Mouse (Mus musculus) limb, embryonic 10.5 days (tissue): ENCODE measurements around the gene Pde6c. TPM values are rescaled to one million over a fixed set of nuclear protein-coding genes. Genes with fewer than 3 reads are reported as not detected.

ENCODE experiments used
- DNase-seq: peaks from one replicate; pipeline ENCODE4 v3.0.0-alpha.2; 2017; ENCODE audit warnings: low spot score
- H3K27ac ChIP-seq: fragments of 300-500 bp; sonication (generic); 2 replicates; pipeline ENCODE4 v1.5.1; 2016; ENCODE audit warnings: mild to moderate bottlenecking
- H3K27me3 ChIP-seq: fragments of 300-500 bp; sonication (generic); 2 replicates; pipeline ENCODE4 v1.6.1; 2016; ENCODE audit warnings: low read depth, mild to moderate bottlenecking; ENCODE audit not compliant: poor library complexity, severe bottlenecking
- H3K36me3 ChIP-seq: fragments of 300-500 bp; sonication (generic); 2 replicates; pipeline ENCODE4 v1.6.1; 2016; ENCODE audit warnings: mild to moderate bottlenecking, moderate library complexity
- H3K4me1 ChIP-seq: fragments of 300-500 bp; sonication (generic); 2 replicates; pipeline ENCODE4 v1.6.1; 2016
- H3K4me3 ChIP-seq: fragments of 300-500 bp; sonication (generic); 2 replicates; pipeline ENCODE4 v1.5.1; 2016; ENCODE audit warnings: mild to moderate bottlenecking, moderate library complexity
- H3K9me3 ChIP-seq: fragments of 300-500 bp; sonication (generic); replicated peaks from 2 replicates; pipeline ENCODE4 v1.6.1; 2016; ENCODE audit warnings: mild to moderate bottlenecking
- WGBS: fragments of 180-500 bp; shearing (Covaris S2); methylation state at CpG from one replicate; pipeline ENCODE4 v1.1.7; 2016; 5-methylcytosine and 5-hydroxymethylcytosine counted together
- polyA plus RNA-seq: library from polyadenylated mRNA; unstranded; fragments of >200 nt; fragmentation: Nextera tagmentation; extraction: Ambion mirVana; gene quantifications from 2 replicates; pipeline ENCODE4 v1.2.1, GENCODE M21; 2016

Gene Pde6c
- polyA plus RNA-seq, 1 experiment from 2014 or later = not detected

GRCm38 (mm10) chr19:38114834-38115491, 17.6 kb upstream of the Pde6c start:
- Histone ChIP-seq H3K4me1 (peaks cover 7% of the 10 kb centered on the region; the same call in 1 of the 2 replicates), H3K27me3 (no peaks in the 10 kb centered on the region), H3K36me3 (no peaks in the 10 kb centered on the region), H3K27ac (no peak overlapping the region), H3K4me3 (no peak overlapping the region), H3K9me3 (no peaks in the 10 kb centered on the region)
- DNase-seq = no peak
- WGBS = 93% methylated on average over 7 of the region's 7 CpGs

GRCm38 (mm10) chr19:38120123-38120760, 12.3 kb upstream of the Pde6c start:
- H3K36me3 ChIP-seq = no peaks in the 10 kb centered on the region
- no peak for DNase-seq
- peaks cover 15% of the 10 kb centered on the region; the same call in 1 of the 2 replicates for H3K4me1 ChIP-seq
- H3K9me3 ChIP-seq = no peaks in the 10 kb centered on the region
- 90% methylated on average over 5 of the region's 5 CpGs for WGBS
- peaks cover 28% of the 10 kb centered on the region for H3K27me3 ChIP-seq
- H3K4me3 ChIP-seq = no peak overlapping the region
- H3K27ac ChIP-seq = no peak overlapping the region

GRCm38 (mm10) chr19:38123921-38124320, 8.7 kb upstream of the Pde6c start:
- 24% methylated on average over 9 of the region's 9 CpGs for WGBS
- no peak for DNase-seq
- Histone ChIP-seq H3K27me3 (peaks cover 43% of the 10 kb centered on the region), H3K36me3 (no peaks in the 10 kb centered on the region), H3K27ac (peak overlapping the region; percentile 87; the same call in 1 of the 2 replicates), H3K9me3 (no peaks in the 10 kb centered on the region), H3K4me1 (peaks cover 11% of the 10 kb centered on the region; the same call in 1 of the 2 replicates), H3K4me3 (peak overlapping the region; percentile 72)

- WGBS = 1% methylated on average over 64 of the region's 77 CpGs
- Histone ChIP-seq H3K9me3 (no peaks in the 10 kb centered on the region), H3K4me3 (peak overlapping the region; percentile 72), H3K27ac (peak overlapping the region; percentile 87), H3K27me3 (peaks cover 43% of the 10 kb centered on the region), H3K4me1 (peaks cover 11% of the 10 kb centered on the region; the same call in 1 of the 2 replicates), H3K36me3 (no peaks in the 10 kb centered on the region)
- peak; percentile 70 for DNase-seq
Observed at GRCm38 (mm10) chr19:38124401-38125218, 8.0 kb upstream of the Pde6c start.

GRCm38 (mm10) chr19:38125219-38125610, 7.4 kb upstream of the Pde6c start, which contains the start of gene Rbp4:
Rbp4 (minus strand) TSS chr19:38125281.
- no peak for DNase-seq
- Histone ChIP-seq H3K27me3 (peaks cover 43% of the 10 kb centered on the region), H3K4me1 (peaks cover 11% of the 10 kb centered on the region; the same call in 1 of the 2 replicates), H3K36me3 (no peaks in the 10 kb centered on the region), H3K27ac (peak within 1 kb of the TSS; percentile 87), H3K4me3 (peak within 1 kb of the TSS; percentile 72), H3K9me3 (no peaks in the 10 kb centered on the region)
- 71% methylated on average over 6 of the region's 6 CpGs for WGBS

GRCm38 (mm10) chr19:38126656-38127055, 5.9 kb upstream of the Pde6c start:
- no peaks in the 10 kb centered on the region for H3K9me3 ChIP-seq

GRCm38 (mm10) chr19:38133986-38134385, 1.4 kb downstream of the Pde6c start:
- no peak overlapping the region for H3K27ac ChIP-seq
- H3K27me3 ChIP-seq = no peaks in the 10 kb centered on the region
- H3K4me3 ChIP-seq = no peak overlapping the region
- peak; percentile 12 for DNase-seq
- WGBS = 72% methylated on average over 11 of the region's 11 CpGs
- H3K36me3 ChIP-seq = no peaks in the 10 kb centered on the region
- no peaks in the 10 kb centered on the region for H3K9me3 ChIP-seq
- H3K4me1 ChIP-seq = 0 out of 2 replicates have a peak, but pooled peaks cover 2% of the 10 kb centered on the region

More at GRCm38 (mm10) chr19:38126656-38127055, 5.9 kb upstream of the Pde6c start:
- DNase-seq = peak; percentile 24
- Histone ChIP-seq H3K36me3 (no peaks in the 10 kb centered on the region), H3K4me1 (peaks cover 11% of the 10 kb centered on the region; the same call in 1 of the 2 replicates), H3K4me3 (no peak overlapping the region), H3K27ac (no peak overlapping the region), H3K27me3 (peaks cover 43% of the 10 kb centered on the region)
- 77% methylated on average over 8 of the region's 8 CpGs for WGBS

- H3K4me1 ChIP-seq = 0 out of 2 replicates have a peak, but pooled peaks cover 2% of the 10 kb centered on the region
- no peaks in the 10 kb centered on the region for H3K27me3 ChIP-seq
- H3K4me3 ChIP-seq = no peak overlapping the region
- 92% methylated on average over 6 of the region's 6 CpGs for WGBS
- no peaks in the 10 kb centered on the region for H3K9me3 ChIP-seq
- no peak overlapping the region for H3K27ac ChIP-seq
- DNase-seq = peak; percentile 19
- H3K36me3 ChIP-seq = no peaks in the 10 kb centered on the region
Observed at GRCm38 (mm10) chr19:38134806-38135205, 2.2 kb downstream of the Pde6c start.

- Histone ChIP-seq H3K9me3 (no peaks in the 10 kb centered on the region), H3K27me3 (no peaks in the 10 kb centered on the region), H3K27ac (no peak overlapping the region), H3K4me3 (no peak overlapping the region), H3K4me1 (no peaks in the 10 kb centered on the region), H3K36me3 (no peaks in the 10 kb centered on the region)
- no peak for DNase-seq
- WGBS = 86% methylated on average over 4 of the region's 4 CpGs
Observed at GRCm38 (mm10) chr19:38143540-38144271, 11.1 kb downstream of the Pde6c start.

GRCm38 (mm10) chr19:38156243-38156642, 23.7 kb downstream of the Pde6c start:
- DNase-seq = no peak
- no peak overlapping the region for H3K4me3 ChIP-seq
- H3K27me3 ChIP-seq = no peaks in the 10 kb centered on the region
- H3K4me1 ChIP-seq = peaks cover 5% of the 10 kb centered on the region; the same call in 1 of the 2 replicates
- H3K27ac ChIP-seq = no peak overlapping the region
- H3K9me3 ChIP-seq = no peaks in the 10 kb centered on the region
- WGBS = 92% methylated on average over 1 of the region's 1 CpGs
- H3K36me3 ChIP-seq = no peaks in the 10 kb centered on the region

GRCm38 (mm10) chr19:38161648-38162354, 29.2 kb downstream of the Pde6c start:
- 93% methylated on average over 21 of the region's 21 CpGs for WGBS
- Histone ChIP-seq H3K4me3 (no peak overlapping the region), H3K9me3 (no peaks in the 10 kb centered on the region), H3K27me3 (no peaks in the 10 kb centered on the region), H3K27ac (no peak overlapping the region), H3K36me3 (no peaks in the 10 kb centered on the region), H3K4me1 (no peaks in the 10 kb centered on the region)
- DNase-seq = no peak

GRCm38 (mm10) chr19:38164633-38165032, 32.1 kb downstream of the Pde6c start:
- H3K27me3 ChIP-seq = no peaks in the 10 kb centered on the region
- no peak overlapping the region for H3K27ac ChIP-seq
- H3K9me3 ChIP-seq = no peaks in the 10 kb centered on the region
- no peak for DNase-seq
- no peaks in the 10 kb centered on the region for H3K4me1 ChIP-seq
- no peak overlapping the region for H3K4me3 ChIP-seq
- 69% methylated on average over 2 of the region's 2 CpGs for WGBS
- no peaks in the 10 kb centered on the region for H3K36me3 ChIP-seq
